Mouse (Mus musculus): Measurements from ENCODE around the gene Opcml. TPM values are rescaled to one million over a fixed set of nuclear protein-coding genes. Genes with fewer than 3 reads are reported as not detected.

Opcml gene
- polyA plus RNA-seq, 1 experiment, result not detected

DNA sequence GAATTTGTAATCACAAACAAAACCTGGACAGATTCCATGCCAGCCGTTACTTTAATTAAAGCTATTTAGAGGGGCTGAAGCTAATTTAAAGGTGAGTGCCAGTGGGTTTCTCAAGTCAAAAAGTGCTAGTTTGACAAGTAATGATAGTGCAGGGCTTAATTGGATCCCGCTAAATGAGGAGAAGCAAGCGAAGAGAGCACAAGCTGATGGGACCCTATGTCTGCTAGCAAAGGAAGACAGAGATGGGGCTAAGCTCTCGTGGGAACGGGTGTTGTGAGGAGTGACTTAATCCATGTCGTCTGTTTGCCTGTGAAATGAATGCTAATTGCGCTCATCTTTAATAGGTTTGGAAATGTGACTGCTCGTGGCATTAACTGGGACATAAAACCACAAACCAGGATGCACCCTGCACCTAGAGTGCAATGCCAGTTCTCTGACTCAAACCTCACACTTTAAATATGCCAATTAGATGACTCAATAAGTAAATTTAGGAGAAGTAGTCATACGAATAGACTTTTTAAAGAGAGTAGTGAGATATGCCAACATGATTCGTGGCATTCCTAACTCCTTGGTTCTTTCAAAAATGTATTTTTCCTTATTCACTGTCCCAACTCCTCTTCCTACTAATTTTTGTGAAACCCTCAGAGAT, 174.5 kb downstream of the Opcml start:
- TF ChIP-seq TCF12 (IDR thresholded peaks at IDR 0.05; ENCODE audit: insufficient read depth, poor library complexity, severe bottlenecking), result no peak
- no peak for TF ChIP-seq POLR2AphosphoS2 (IDR thresholded peaks at IDR 0.05; ENCODE audit: insufficient read length, low read depth)
- no peak for TF ChIP-seq USF1 (IDR thresholded peaks at IDR 0.05; ENCODE audit: low read depth)
- no peak for TF ChIP-seq CEBPB (IDR thresholded peaks at IDR 0.05; ENCODE audit: insufficient read depth, poor library complexity, severe bottlenecking)
- no peak for TF ChIP-seq E2F4 (IDR thresholded peaks at IDR 0.05; ENCODE audit: insufficient read depth)
- TF ChIP-seq MAX (IDR thresholded peaks at IDR 0.05; ENCODE audit: low read depth), result no peak
- no peak for TF ChIP-seq TCF3 (IDR thresholded peaks at IDR 0.05; ENCODE audit: insufficient read length, low read depth)
- no peak for TF ChIP-seq MYOG (IDR thresholded peaks at IDR 0.05; ENCODE audit: control insufficient read depth in 1 of 3, insufficient read depth in 1 of 3, insufficient read length in 2 of 3, low read depth in 2 of 3)
- no peak for TF ChIP-seq MYOD1 (IDR thresholded peaks at IDR 0.05; ENCODE audit: control insufficient read depth in 1 of 3, insufficient read length in 2 of 3, low read depth in 2 of 3)
- TF ChIP-seq SRF (IDR thresholded peaks at IDR 0.05; ENCODE audit: control insufficient read depth, insufficient read length, low read depth), result no peak
- TF ChIP-seq POLR2A (IDR thresholded peaks at IDR 0.05; ENCODE audit: insufficient read length, low read depth), result no peak
- no peak for TF ChIP-seq REST (IDR thresholded peaks at IDR 0.05; ENCODE audit: insufficient read depth, insufficient read length)
- Histone ChIP-seq H3ac (ENCODE audit: control insufficient read depth, insufficient read length) (no peak overlapping the region), H3K36me3 (ENCODE audit: control insufficient read depth, insufficient read depth) (no peaks in the 10 kb centered on the region), H3K4me2 (ENCODE audit: low read depth) (no peak overlapping the region), H3K27me3 (ENCODE audit: control insufficient read depth, insufficient read depth, insufficient read length) (no peaks in the 10 kb centered on the region), H3K79me2 (ENCODE audit: control insufficient read depth, insufficient read depth) (no peaks in the 10 kb centered on the region), H3K4me3 (no peak overlapping the region)

GRCm38 (mm10) chr9:27968266-27968665, 177.7 kb downstream of the Opcml start:
- no peaks in the 10 kb centered on the region for H3K27me3 ChIP-seq (ENCODE audit: control insufficient read depth, insufficient read depth, insufficient read length)
- H3K4me2 ChIP-seq (ENCODE audit: low read depth), result no peak overlapping the region
- H3ac ChIP-seq (ENCODE audit: control insufficient read depth, insufficient read length), result no peak overlapping the region
- no peak overlapping the region for H3K4me3 ChIP-seq
- H3K79me2 ChIP-seq (ENCODE audit: control insufficient read depth, insufficient read depth), result no peaks in the 10 kb centered on the region
- TF ChIP-seq USF1 (IDR thresholded peaks at IDR 0.05; ENCODE audit: low read depth), result no peak
- TF ChIP-seq REST (IDR thresholded peaks at IDR 0.05; ENCODE audit: insufficient read depth, insufficient read length), result no peak
- TF ChIP-seq POLR2AphosphoS2 (IDR thresholded peaks at IDR 0.05; ENCODE audit: insufficient read length, low read depth), result no peak
- TF ChIP-seq MYOG (IDR thresholded peaks at IDR 0.05; ENCODE audit: control insufficient read depth in 1 of 3, insufficient read depth in 1 of 3, insufficient read length in 2 of 3, low read depth in 2 of 3), result no peak
- no peak for TF ChIP-seq MAX (IDR thresholded peaks at IDR 0.05; ENCODE audit: low read depth)
- TF ChIP-seq TCF3 (IDR thresholded peaks at IDR 0.05; ENCODE audit: insufficient read length, low read depth), result no peak
- no peak for TF ChIP-seq SRF (IDR thresholded peaks at IDR 0.05; ENCODE audit: control insufficient read depth, insufficient read length, low read depth)
- TF ChIP-seq CEBPB (IDR thresholded peaks at IDR 0.05; ENCODE audit: insufficient read depth, poor library complexity, severe bottlenecking), result no peak
- no peaks in the 10 kb centered on the region for H3K36me3 ChIP-seq (ENCODE audit: control insufficient read depth, insufficient read depth)

GRCm38 (mm10) chr9:27972293-27972692, 181.7 kb downstream of the Opcml start:
- H3ac ChIP-seq (ENCODE audit: control insufficient read depth, insufficient read length), result no peak overlapping the region
- no peak overlapping the region for H3K4me3 ChIP-seq
- no peaks in the 10 kb centered on the region for H3K36me3 ChIP-seq (ENCODE audit: control insufficient read depth, insufficient read depth)
- H3K79me2 ChIP-seq (ENCODE audit: control insufficient read depth, insufficient read depth), result no peaks in the 10 kb centered on the region
- no peaks in the 10 kb centered on the region for H3K27me3 ChIP-seq (ENCODE audit: control insufficient read depth, insufficient read depth, insufficient read length)
- TF ChIP-seq TCF12 (IDR thresholded peaks at IDR 0.05; ENCODE audit: insufficient read depth, poor library complexity, severe bottlenecking), result no peak
- TF ChIP-seq E2F4 (IDR thresholded peaks at IDR 0.05; ENCODE audit: insufficient read depth), result no peak
- no peak for TF ChIP-seq REST (IDR thresholded peaks at IDR 0.05; ENCODE audit: insufficient read depth, insufficient read length)
- no peak for TF ChIP-seq USF1 (IDR thresholded peaks at IDR 0.05; ENCODE audit: low read depth)
- TF ChIP-seq MYOG (IDR thresholded peaks at IDR 0.05; ENCODE audit: control insufficient read depth in 1 of 3, insufficient read depth in 1 of 3, insufficient read length in 2 of 3, low read depth in 2 of 3), result no peak
- no peak for TF ChIP-seq MYOD1 (IDR thresholded peaks at IDR 0.05; ENCODE audit: control insufficient read depth in 1 of 3, insufficient read length in 2 of 3, low read depth in 2 of 3)
- TF ChIP-seq CEBPB (IDR thresholded peaks at IDR 0.05; ENCODE audit: insufficient read depth, poor library complexity, severe bottlenecking), result no peak
- TF ChIP-seq MAX (IDR thresholded peaks at IDR 0.05; ENCODE audit: low read depth), result no peak
- TF ChIP-seq POLR2A (IDR thresholded peaks at IDR 0.05; ENCODE audit: insufficient read length, low read depth), result no peak
- H3K4me2 ChIP-seq (ENCODE audit: low read depth), result no peak overlapping the region

DNA sequence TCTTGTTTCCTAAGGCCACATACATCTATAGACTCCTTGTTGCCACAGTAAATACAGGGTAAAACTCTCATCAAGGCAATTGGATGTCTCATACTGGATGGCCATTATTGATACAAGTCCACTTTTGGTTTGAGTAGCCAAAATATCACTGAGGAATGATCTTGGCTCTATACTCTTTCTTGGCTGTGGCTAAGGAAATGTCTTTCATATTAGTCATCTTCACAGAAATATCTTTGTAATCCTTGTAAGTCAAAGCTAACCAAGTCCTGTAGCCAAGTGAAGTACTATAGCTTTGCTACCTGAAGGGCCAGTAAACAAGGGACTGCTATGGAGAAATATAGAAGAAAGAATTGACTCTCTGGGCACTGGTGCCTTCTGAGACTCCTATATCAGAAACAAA, 192.0 kb downstream of the Opcml start:
- TF ChIP-seq USF1 (IDR thresholded peaks at IDR 0.05; ENCODE audit: low read depth) (no peak), MYOG (IDR thresholded peaks at IDR 0.05; ENCODE audit: control insufficient read depth in 1 of 3, insufficient read depth in 1 of 3, insufficient read length in 2 of 3, low read depth in 2 of 3) (no peak), POLR2AphosphoS2 (IDR thresholded peaks at IDR 0.05; ENCODE audit: insufficient read length, low read depth) (no peak), MAX (IDR thresholded peaks at IDR 0.05; ENCODE audit: low read depth) (no peak), SRF (IDR thresholded peaks at IDR 0.05; ENCODE audit: control insufficient read depth, insufficient read length, low read depth) (no peak), MYOD1 (IDR thresholded peaks at IDR 0.05; ENCODE audit: control insufficient read depth in 1 of 3, insufficient read length in 2 of 3, low read depth in 2 of 3) (no peak), E2F4 (IDR thresholded peaks at IDR 0.05; ENCODE audit: insufficient read depth) (no peak), CEBPB (IDR thresholded peaks at IDR 0.05; ENCODE audit: insufficient read depth, poor library complexity, severe bottlenecking) (no peak), REST (IDR thresholded peaks at IDR 0.05; ENCODE audit: insufficient read depth, insufficient read length) (no peak), TCF3 (IDR thresholded peaks at IDR 0.05; ENCODE audit: insufficient read length, low read depth) (no peak), TCF12 (IDR thresholded peaks at IDR 0.05; ENCODE audit: insufficient read depth, poor library complexity, severe bottlenecking) (no peak), POLR2A (IDR thresholded peaks at IDR 0.05; ENCODE audit: insufficient read length, low read depth) (no peak)
- no peaks in the 10 kb centered on the region for H3K79me2 ChIP-seq (ENCODE audit: control insufficient read depth, insufficient read depth)
- no peaks in the 10 kb centered on the region for H3K36me3 ChIP-seq (ENCODE audit: control insufficient read depth, insufficient read depth)
- no peaks in the 10 kb centered on the region for H3K27me3 ChIP-seq (ENCODE audit: control insufficient read depth, insufficient read depth, insufficient read length)
- H3K4me3 ChIP-seq, result no peak overlapping the region
- no peak overlapping the region for H3K4me2 ChIP-seq (ENCODE audit: low read depth)
- no peak overlapping the region for H3ac ChIP-seq (ENCODE audit: control insufficient read depth, insufficient read length)
